Mouse (Mus musculus) cerebellum, adult 11 months (tissue): ENCODE data around the gene Lrp8.

Experiments
- DNase-seq: peaks from one replicate; pipeline ENCODE4 v3.0.0; 2022

Lrp8 gene

GRCm38 (mm10) chr4:107802185-107802449, at the start of gene Lrp8:
Gene Lrp8, plus strand, starts transcription at chr4:107802261.
- no peak for DNase-seq

GRCm38 (mm10) chr4:107756222-107756621, 45.8 kb upstream of the Lrp8 start:
- DNase-seq = no peak

- DNase-seq = no peak
Measured at GRCm38 (mm10) chr4:107757487-107758470, 44.3 kb upstream of the Lrp8 start.

GRCm38 (mm10) chr4:107758938-107759337, 43.1 kb upstream of the Lrp8 start:
- DNase-seq = no peak

GRCm38 (mm10) chr4:107763001-107763400, 39.1 kb upstream of the Lrp8 start:
- DNase-seq = no peak

- no peak for DNase-seq
Measured at GRCm38 (mm10) chr4:107763598-107763997, 38.5 kb upstream of the Lrp8 start.

- no peak for DNase-seq
Measured at GRCm38 (mm10) chr4:107765196-107765813, 36.8 kb upstream of the Lrp8 start.

- DNase-seq = no peak
Measured at GRCm38 (mm10) chr4:107766182-107766581, 35.9 kb upstream of the Lrp8 start.

- no peak for DNase-seq
Measured at GRCm38 (mm10) chr4:107772122-107772825, 29.8 kb upstream of the Lrp8 start.

- DNase-seq = no peak
Measured at GRCm38 (mm10) chr4:107774868-107775267, 27.2 kb upstream of the Lrp8 start.

- DNase-seq = no peak
Measured at GRCm38 (mm10) chr4:107775672-107776071, 26.4 kb upstream of the Lrp8 start.

GRCm38 (mm10) chr4:107776990-107777673, 24.9 kb upstream of the Lrp8 start:
- DNase-seq = no peak

- no peak for DNase-seq
Measured at GRCm38 (mm10) chr4:107783541-107783940, 18.5 kb upstream of the Lrp8 start.

- DNase-seq = no peak
Measured at GRCm38 (mm10) chr4:107788841-107789240, 13.2 kb upstream of the Lrp8 start.

GRCm38 (mm10) chr4:107800801-107801200, 1.3 kb upstream of the Lrp8 start:
- DNase-seq = no peak

- peak; percentile 83 for DNase-seq
Measured at GRCm38 (mm10) chr4:107801366-107802184, 486 bp upstream of the Lrp8 start.

- DNase-seq = no peak
Measured at GRCm38 (mm10) chr4:107802450-107803331, 630 bp downstream of the Lrp8 start.

GRCm38 (mm10) chr4:107803351-107804106, 1.5 kb downstream of the Lrp8 start:
- peak; percentile 70 for DNase-seq

GRCm38 (mm10) chr4:107805491-107805890, 3.4 kb downstream of the Lrp8 start:
- no peak for DNase-seq

GRCm38 (mm10) chr4:107807796-107808195, 5.7 kb downstream of the Lrp8 start:
- no peak for DNase-seq
